Mouse (Mus musculus): ENCODE data around the gene Aamp.
"Not testable (repeated sequence)": the region's sequence is repeated elsewhere in the genome, so short reads cannot be mapped to it uniquely, and the experiment has no call there.

Gene Aamp

GRCm38 (mm10) chr1:74284543-74285160 lies at the start of gene Aamp, which contains the start of gene Pnkd:
Aamp (minus strand) TSS chr1:74284738.
Pnkd (plus strand) TSS chr1:74284930.
- in situ Hi-C loops (cut with MboI; ENCODE audit: low pct_unique_long_range_greater_than_20kb in 1 of 2, low sequenced_read_pairs in 2 of 2, unreplicated experiment in 1 of 2), result no loop called here

GRCm38 (mm10) chr1:74332930-74333329 lies 48.4 kb upstream of the Aamp start:
- in situ Hi-C loops (cut with MboI; ENCODE audit: low pct_unique_long_range_greater_than_20kb in 1 of 2, low sequenced_read_pairs in 2 of 2, unreplicated experiment in 1 of 2), result no loop called here

- in situ Hi-C loops (cut with MboI; ENCODE audit: low pct_unique_long_range_greater_than_20kb in 1 of 2, low sequenced_read_pairs in 2 of 2, unreplicated experiment in 1 of 2), result no loop called here
Observed at GRCm38 (mm10) chr1:74332241-74332763, 47.8 kb upstream of the Aamp start.

DNA sequence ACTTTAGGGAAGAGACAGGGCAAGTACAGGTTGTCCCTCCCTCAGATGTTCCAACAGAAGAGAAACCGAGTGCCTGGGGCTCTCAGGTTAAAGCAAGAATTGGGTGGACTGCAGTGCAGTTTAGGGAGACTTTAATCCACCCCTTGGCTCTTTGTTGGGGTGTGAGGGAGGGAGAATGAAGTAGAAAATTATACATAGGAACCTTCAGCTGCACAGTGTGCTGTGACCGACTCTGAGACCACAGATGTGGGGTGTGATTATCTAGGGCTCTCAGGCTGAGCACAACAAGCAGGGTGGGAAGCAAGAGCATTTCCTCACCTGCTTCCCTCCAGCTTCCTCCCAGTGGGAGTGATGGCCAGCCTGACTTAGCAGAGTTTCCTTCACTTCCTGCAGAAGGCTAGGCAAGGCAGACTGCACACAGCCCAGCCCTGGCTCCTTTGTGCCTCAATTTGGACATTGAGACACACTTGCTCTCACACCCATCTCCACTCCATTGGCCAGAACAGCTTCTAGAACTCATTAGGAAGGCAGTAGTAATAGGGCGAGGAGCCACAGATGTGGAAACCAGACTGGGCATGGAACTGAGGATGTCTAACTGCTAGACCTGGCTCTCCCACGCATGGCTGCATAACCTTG lies 46.6 kb upstream of the Aamp start:
- in situ Hi-C loops (cut with MboI; ENCODE audit: low pct_unique_long_range_greater_than_20kb in 1 of 2, low sequenced_read_pairs in 2 of 2, unreplicated experiment in 1 of 2), result no loop called here

DNA sequence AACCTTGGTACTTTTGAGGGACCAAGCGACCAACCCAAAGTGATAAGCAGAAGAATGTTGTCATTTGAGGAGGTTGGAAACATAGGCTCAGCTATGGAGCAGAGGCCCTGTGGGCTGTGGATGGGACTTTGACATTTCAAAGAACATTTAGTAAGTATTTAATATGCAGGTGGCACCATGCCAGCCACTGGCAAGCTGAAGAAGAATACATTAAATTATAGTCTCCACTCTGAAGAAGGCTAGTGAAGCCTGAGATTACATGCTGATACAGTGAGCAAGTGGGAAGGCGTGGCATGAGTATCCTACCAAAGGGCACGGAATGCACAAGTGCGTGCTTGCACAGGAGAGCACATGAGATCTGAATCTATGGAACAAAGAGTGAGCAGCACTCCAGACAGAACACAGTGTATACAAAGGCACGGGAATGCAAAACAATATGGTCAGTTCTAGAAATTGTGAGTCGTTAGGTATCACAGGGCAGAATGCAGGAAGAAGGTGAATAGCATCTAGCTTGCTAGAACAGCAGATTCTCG lies 45.4 kb upstream of the Aamp start:
- in situ Hi-C loops (cut with MboI; ENCODE audit: low pct_unique_long_range_greater_than_20kb in 1 of 2, low sequenced_read_pairs in 2 of 2, unreplicated experiment in 1 of 2), result no loop called here

DNA sequence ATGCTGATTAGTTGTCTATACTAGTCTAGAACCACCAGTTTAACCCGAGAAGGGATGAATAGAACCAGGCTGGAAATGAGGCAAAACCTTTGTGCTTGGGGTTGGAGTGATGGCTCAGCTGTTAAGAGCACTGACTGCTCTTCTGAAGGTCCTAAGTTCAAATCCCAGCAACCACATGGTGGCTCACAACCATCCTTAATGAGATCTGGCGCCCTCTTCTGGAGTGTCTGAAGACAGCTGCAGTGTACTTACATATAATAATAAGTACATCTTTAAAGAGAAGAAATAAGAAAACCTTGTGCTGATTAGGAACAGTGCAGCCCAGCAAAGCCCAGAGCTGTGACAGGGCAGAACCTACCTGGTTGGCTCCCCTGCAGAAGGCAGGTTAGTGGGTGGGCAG lies 42.4 kb upstream of the Aamp start:
- in situ Hi-C loops (cut with MboI; ENCODE audit: low pct_unique_long_range_greater_than_20kb in 1 of 2, low sequenced_read_pairs in 2 of 2, unreplicated experiment in 1 of 2), result not testable (repeated sequence)

- in situ Hi-C loops (cut with MboI; ENCODE audit: low pct_unique_long_range_greater_than_20kb in 1 of 2, low sequenced_read_pairs in 2 of 2, unreplicated experiment in 1 of 2), result no loop called here
Observed at GRCm38 (mm10) chr1:74321396-74321795, 36.9 kb upstream of the Aamp start.

DNA sequence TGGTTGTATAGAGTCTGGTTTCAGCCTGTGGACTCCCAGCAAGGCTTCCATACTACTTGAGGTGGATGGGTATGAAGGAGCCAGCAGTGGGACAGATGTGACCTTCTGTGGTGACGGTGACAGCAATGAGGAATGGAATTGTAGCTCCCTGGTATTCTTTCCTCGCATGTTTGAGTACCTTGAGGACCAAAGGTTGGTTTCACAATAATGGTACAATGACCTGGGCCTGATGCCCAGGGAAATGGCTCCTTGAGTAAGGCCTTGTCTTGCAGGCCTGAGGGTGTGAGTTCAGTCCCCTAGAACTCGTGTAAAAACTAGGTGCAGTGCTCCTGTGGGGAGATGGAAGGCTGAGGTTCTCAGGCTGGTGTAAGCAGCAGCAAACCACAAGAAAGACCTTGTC lies 34.2 kb upstream of the Aamp start:
- in situ Hi-C loops (cut with MboI; ENCODE audit: low pct_unique_long_range_greater_than_20kb in 1 of 2, low sequenced_read_pairs in 2 of 2, unreplicated experiment in 1 of 2), result no loop called here

GRCm38 (mm10) chr1:74316114-74316827 lies 31.7 kb upstream of the Aamp start:
- in situ Hi-C loops (cut with MboI; ENCODE audit: low pct_unique_long_range_greater_than_20kb in 1 of 2, low sequenced_read_pairs in 2 of 2, unreplicated experiment in 1 of 2), result no loop called here

DNA sequence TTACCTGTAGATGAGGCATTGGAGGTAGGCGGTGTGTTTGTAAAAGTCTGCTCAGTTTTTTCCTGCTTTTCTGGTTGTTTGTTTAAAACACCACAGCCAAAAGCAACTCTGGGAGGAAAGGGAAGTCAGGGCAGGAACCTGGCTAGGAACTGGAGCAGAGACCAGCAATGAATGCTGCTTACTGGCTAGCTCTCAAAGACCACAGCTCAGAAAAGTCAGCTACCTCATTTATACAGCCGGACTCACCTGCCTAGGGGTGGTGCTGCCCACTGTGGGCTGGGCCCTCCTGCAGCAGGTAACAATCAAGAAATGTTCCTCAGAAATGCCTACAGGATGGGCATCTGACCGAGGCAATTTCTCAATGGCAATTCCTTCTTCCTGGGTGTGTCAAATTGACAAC lies 30.3 kb upstream of the Aamp start:
- in situ Hi-C loops (cut with MboI; ENCODE audit: low pct_unique_long_range_greater_than_20kb in 1 of 2, low sequenced_read_pairs in 2 of 2, unreplicated experiment in 1 of 2), result no loop called here

- in situ Hi-C loops (cut with MboI; ENCODE audit: low pct_unique_long_range_greater_than_20kb in 1 of 2, low sequenced_read_pairs in 2 of 2, unreplicated experiment in 1 of 2), result no loop called here
Observed at GRCm38 (mm10) chr1:74313049-74313692, 28.6 kb upstream of the Aamp start.

DNA sequence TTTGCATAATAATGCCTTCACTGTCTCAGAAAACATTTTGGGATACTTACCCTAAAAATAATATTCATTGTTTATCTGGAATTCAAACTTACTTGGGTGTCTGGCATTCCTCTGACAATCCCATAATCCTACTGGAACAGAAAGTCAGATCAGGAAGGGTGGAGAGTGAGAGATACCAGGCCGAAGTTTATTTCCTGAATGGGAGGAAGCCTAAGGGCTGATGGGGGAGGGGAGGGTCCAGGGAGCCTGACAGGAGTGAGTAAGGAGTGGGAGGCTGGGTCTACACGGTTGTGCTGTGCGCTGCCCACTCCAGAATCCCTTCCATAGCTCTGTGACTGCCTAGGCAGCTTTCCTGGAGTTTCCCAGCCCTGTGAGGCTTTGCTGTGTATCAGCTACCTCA lies 25.2 kb upstream of the Aamp start:
- in situ Hi-C loops (cut with MboI; ENCODE audit: low pct_unique_long_range_greater_than_20kb in 1 of 2, low sequenced_read_pairs in 2 of 2, unreplicated experiment in 1 of 2), result no loop called here

GRCm38 (mm10) chr1:74308001-74308964 lies 23.7 kb upstream of the Aamp start:
- in situ Hi-C loops (cut with MboI; ENCODE audit: low pct_unique_long_range_greater_than_20kb in 1 of 2, low sequenced_read_pairs in 2 of 2, unreplicated experiment in 1 of 2), result no loop called here

- in situ Hi-C loops (cut with MboI; ENCODE audit: low pct_unique_long_range_greater_than_20kb in 1 of 2, low sequenced_read_pairs in 2 of 2, unreplicated experiment in 1 of 2), result no loop called here
Observed at GRCm38 (mm10) chr1:74307146-74307545, 22.6 kb upstream of the Aamp start.

DNA sequence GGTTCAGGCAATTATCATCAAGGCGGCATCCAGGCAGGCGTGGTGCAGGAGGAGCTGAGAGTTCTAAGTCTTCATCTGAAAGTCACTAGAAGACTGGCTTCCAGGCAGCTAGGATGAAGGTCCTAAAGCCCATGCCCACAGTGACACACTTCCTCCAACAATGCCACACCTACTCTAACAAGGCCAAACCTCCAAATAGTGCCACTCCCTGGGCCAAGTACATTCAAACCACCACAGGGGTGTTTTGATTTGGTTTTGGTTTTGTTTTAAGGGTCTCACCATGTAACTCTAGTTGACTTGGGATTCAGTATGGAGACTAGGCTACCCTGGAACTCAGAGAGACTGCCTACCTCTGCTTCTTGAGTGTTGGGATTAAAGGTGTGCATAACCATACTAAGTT lies 21.0 kb upstream of the Aamp start, which contains the start of gene Tmbim1:
Tmbim1 (minus strand) TSS at position 101 of the 400 bp plus-strand sequence.
- in situ Hi-C loops (cut with MboI; ENCODE audit: low pct_unique_long_range_greater_than_20kb in 1 of 2, low sequenced_read_pairs in 2 of 2, unreplicated experiment in 1 of 2), result no loop called here

- in situ Hi-C loops (cut with MboI; ENCODE audit: low pct_unique_long_range_greater_than_20kb in 1 of 2, low sequenced_read_pairs in 2 of 2, unreplicated experiment in 1 of 2), result no loop called here
Observed at GRCm38 (mm10) chr1:74304946-74305345, 20.4 kb upstream of the Aamp start.

- in situ Hi-C loops (cut with MboI; ENCODE audit: low pct_unique_long_range_greater_than_20kb in 1 of 2, low sequenced_read_pairs in 2 of 2, unreplicated experiment in 1 of 2), result no loop called here
Observed at GRCm38 (mm10) chr1:74304339-74304790, 19.8 kb upstream of the Aamp start.
